15 mouse cellular contexts compared by ENCODE assay signal in the genomic region with DNA sequence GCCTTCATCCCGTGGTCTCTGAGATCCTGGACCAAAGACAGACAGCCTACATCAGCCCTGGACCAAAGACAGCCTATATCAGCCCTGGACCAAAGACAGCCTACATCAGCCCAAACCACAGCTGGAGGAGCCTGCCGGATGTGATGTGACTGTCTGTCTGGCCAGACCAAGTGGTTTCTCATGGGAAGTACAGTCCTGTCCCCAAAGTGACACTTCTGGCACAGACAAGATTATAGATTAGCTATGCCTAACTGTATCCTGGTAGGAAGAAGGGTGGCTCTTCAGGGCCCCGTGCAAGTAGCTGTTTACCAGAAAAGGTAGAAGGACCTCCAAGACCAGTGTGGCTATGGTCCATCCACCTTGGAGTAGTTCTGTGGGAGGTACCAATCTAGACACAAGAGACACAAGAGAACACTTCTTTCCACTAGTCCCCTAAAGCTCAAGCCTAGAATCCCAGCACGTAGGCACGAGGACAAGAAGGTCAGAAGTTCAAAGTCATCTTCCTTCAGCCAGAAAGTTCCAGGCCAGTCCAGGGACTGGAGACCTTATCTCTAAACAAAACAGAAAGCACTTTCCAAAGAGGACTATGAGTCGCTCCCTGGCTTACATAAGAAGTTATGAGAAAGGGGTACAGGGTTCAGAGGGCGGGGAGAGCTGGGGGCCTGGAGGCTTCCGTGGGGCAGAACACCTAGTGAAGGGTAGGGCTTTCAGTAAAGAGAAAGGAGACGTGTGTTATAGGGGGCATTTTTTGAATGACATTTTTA. TPM values are rescaled to one million over a fixed set of nuclear protein-coding genes. Genes with fewer than 3 reads are reported as not detected.
DNase-seq lines count a peak whose midpoint lies in the region; ATAC-seq and TF ChIP-seq lines count a peak whose summit lies in the region.
"Had no signal": no experiment of that assay in that cellular context is flagged by ENCODE, and none has a peak within 500 bp of the region (broad histone marks: within the 10 kb centered on the region; RNA-seq: fewer than 3 reads in every experiment).

No protein-coding gene starts in this region.

- no peak overlapping the region for H3K4me3 ChIP-seq in MEL (ENCODE audit: control insufficient read depth in 1 of 2, insufficient read depth in 1 of 2, low read depth in 2 of 2, low read length in 2 of 2)
- no peak overlapping the region for H3K4me3 ChIP-seq in heart, adult 2 months
- no peak overlapping the region for H3K4me3 ChIP-seq in intestine, embryonic 15.5 days (replicated peaks)
- H3K4me3 ChIP-seq in midbrain, embryonic 11.5 days (ENCODE audit: low read depth, low read length) = no peak overlapping the region
- H3K4me3 ChIP-seq: hindbrain, embryonic 10.5 days; kidney, embryonic 15.5 days; left cerebral cortex, adult 2 months; liver, embryonic 15.5 days had no signal

- no peaks in the 10 kb centered on the region for H3K9me3 ChIP-seq in MEL (replicated peaks; ENCODE audit: insufficient read depth, low read length)
- H3K9me3 ChIP-seq in intestine, embryonic 15.5 days = no peaks in the 10 kb centered on the region
- no peaks in the 10 kb centered on the region for H3K9me3 ChIP-seq in midbrain, embryonic 11.5 days (ENCODE audit: control insufficient read depth, low read length)
- H3K9me3 ChIP-seq: hindbrain, embryonic 10.5 days; kidney, embryonic 15.5 days; liver, embryonic 15.5 days had no signal

- no peaks in the 10 kb centered on the region for H3K27me3 ChIP-seq in MEL (ENCODE audit: control insufficient read depth in 1 of 2, insufficient read depth in 2 of 2, low read length in 2 of 2)
- H3K27me3 ChIP-seq in heart, adult 2 months (ENCODE audit: control insufficient read depth, insufficient read depth, low read length) = no peaks in the 10 kb centered on the region
- no peaks in the 10 kb centered on the region for H3K27me3 ChIP-seq in intestine, embryonic 15.5 days (replicated peaks)
- no peaks in the 10 kb centered on the region for H3K27me3 ChIP-seq in midbrain, embryonic 11.5 days (ENCODE audit: control insufficient read depth, insufficient read depth, low read length)
- H3K27me3 ChIP-seq: kidney, embryonic 15.5 days had no signal

- H3K36me3 ChIP-seq in MEL (ENCODE audit: control insufficient read depth in 1 of 2, insufficient read depth in 2 of 2, low read length in 2 of 2) = peaks cover 0 to 27% of the 10 kb centered on the region in 2 experiments; a peak in 2 of 4 replicates
- peaks cover 6% of the 10 kb centered on the region for H3K36me3 ChIP-seq in heart, adult 2 months (ENCODE audit: control insufficient read depth, insufficient read depth, low read length)
- H3K36me3 ChIP-seq in intestine, embryonic 15.5 days = no peaks in the 10 kb centered on the region
- H3K36me3 ChIP-seq in midbrain, embryonic 11.5 days (ENCODE audit: control insufficient read depth, insufficient read depth, low read length) = no peaks in the 10 kb centered on the region
- H3K36me3 ChIP-seq: liver, embryonic 15.5 days had no signal

- H3K4me1 ChIP-seq in MEL (ENCODE audit: control insufficient read depth in 1 of 2, insufficient read depth in 2 of 2, low read length in 2 of 2) = peaks cover 22 to 24% of the 10 kb centered on the region in 2 experiments
- H3K4me1 ChIP-seq in heart, adult 2 months (ENCODE audit: control insufficient read depth, insufficient read depth, low read length) = peaks cover 42% of the 10 kb centered on the region
- peaks cover 24% of the 10 kb centered on the region for H3K4me1 ChIP-seq in intestine, embryonic 15.5 days (replicated peaks)
- H3K4me1 ChIP-seq in midbrain, embryonic 11.5 days (ENCODE audit: control insufficient read depth, insufficient read depth, low read length) = peaks cover 7% of the 10 kb centered on the region

- TF ChIP-seq RAD21 in MEL (IDR thresholded peaks at IDR 0.05; ENCODE audit: low read depth, low read length) = no peak

- TF ChIP-seq CTCF in MEL (IDR thresholded peaks at IDR 0.05 in 2 of 3, conservative IDR thresholded peaks at IDR 0.05 in 1 of 3; ENCODE audit: control insufficient read depth in 1 of 3, insufficient read depth in 1 of 3, low read depth in 2 of 3, low read length in 3 of 3, poor library complexity in 1 of 3, severe bottlenecking in 1 of 3) = no peak
- no peak for TF ChIP-seq CTCF in heart, adult 2 months (IDR thresholded peaks at IDR 0.05)

- TF ChIP-seq EP300 in MEL (IDR thresholded peaks at IDR 0.05; ENCODE audit: low read depth in 1 of 2, low read length in 2 of 2) = no peak
- 0 out of 2 replicates have a peak, but pooled peaks have one; percentile 51 for TF ChIP-seq EP300 in heart, adult 2 months (IDR thresholded peaks at IDR 0.05; ENCODE audit: insufficient read depth, low read depth, low read length)

- H3K9ac ChIP-seq in MEL (ENCODE audit: control insufficient read depth, low read depth, low read length, poor library complexity, severe bottlenecking) = no peak overlapping the region
- H3K9ac ChIP-seq in heart, adult 2 months (ENCODE audit: low read depth, low read length) = no peak overlapping the region
- H3K9ac ChIP-seq in intestine, embryonic 15.5 days = no peak overlapping the region
- H3K9ac ChIP-seq in midbrain, embryonic 11.5 days (ENCODE audit: low read length) = no peak overlapping the region
- H3K9ac ChIP-seq: kidney, embryonic 15.5 days; liver, embryonic 15.5 days had no signal

- H3K27ac ChIP-seq in MEL (ENCODE audit: control insufficient read depth, low read depth, low read length) = peak overlapping the region; percentile 54
- H3K27ac ChIP-seq in heart, adult 2 months = peak overlapping the region; percentile 68
- no peak overlapping the region for H3K27ac ChIP-seq in intestine, embryonic 15.5 days
- H3K27ac ChIP-seq in midbrain, embryonic 11.5 days (ENCODE audit: low read depth, low read length) = no peak overlapping the region
- H3K27ac ChIP-seq: hindbrain, embryonic 10.5 days; kidney, embryonic 15.5 days; left cerebral cortex, adult 2 months; liver, embryonic 15.5 days had no signal

- no peak for TF ChIP-seq POLR2A in MEL (IDR thresholded peaks at IDR 0.05; ENCODE audit: control insufficient read depth in 1 of 2, insufficient read depth in 1 of 2, low read depth in 1 of 2, low read length in 2 of 2, poor library complexity in 1 of 2)
- no peak for TF ChIP-seq POLR2A in heart, adult 2 months (IDR thresholded peaks at IDR 0.05; ENCODE audit: insufficient read depth, low read depth, low read length)

- intact Hi-C loops in heart, adult 2 months (cut with DNase I) = no loop called here

- H3K4me2 ChIP-seq in intestine, embryonic 15.5 days (replicated peaks) = no peak overlapping the region
- H3K4me2 ChIP-seq in midbrain, embryonic 11.5 days = no peak overlapping the region
- H3K4me2 ChIP-seq: kidney, embryonic 15.5 days; liver, embryonic 15.5 days had no signal

- peak; percentile 77 for DNase-seq in layer of hippocampus, adult 9-11 months
- no peak for DNase-seq in layer of hippocampus, adult 8-10 months (ENCODE audit: low spot score in 2 of 2)
- DNase-seq in MEL (ENCODE audit: low read depth, low spot score) = no peak
- peak in 1 of 2 experiments; percentile 67 for DNase-seq in heart, adult 2 months
- DNase-seq in right cerebral cortex, postnatal 25 days = no peak
- no peak for DNase-seq in midbrain, embryonic 11.5 days (ENCODE audit: low spot score, missing footprints)
- no peak for DNase-seq in cerebellum, postnatal 4 days (ENCODE audit: low spot score in 2 of 2)
- DNase-seq: cerebellum, postnatal 14 days; thymus, adult 2 months had no signal

- 0 out of 2 replicates have a peak, but pooled peaks have one; percentile 39 for ATAC-seq in intestine, embryonic 15.5 days
- ATAC-seq in midbrain, embryonic 11.5 days (ENCODE audit: low FRiP score) = no peak
- ATAC-seq: midbrain, embryonic 16.5 days had no signal

- WGBS in heart, adult 2 months = 32% methylated on average over 9 of the region's 9 CpGs
- WGBS in intestine, embryonic 15.5 days = 63% methylated on average over 9 of the region's 9 CpGs
- WGBS in midbrain, embryonic 11.5 days = 91% methylated on average over 9 of the region's 9 CpGs

- no peaks in the 10 kb centered on the region for H3K79me2 ChIP-seq in MEL (ENCODE audit: control insufficient read depth, insufficient read depth, low read length, poor library complexity)
- H3K79me2 ChIP-seq in heart, adult 2 months (replicated peaks; ENCODE audit: control insufficient read depth, insufficient read depth, low read length) = no peaks in the 10 kb centered on the region

TF ChIP-seq in MEL, 35 proteins besides CTCF, POLR2A, EP300 and RAD21 (continues in another document):
- TF ChIP-seq MYB (IDR thresholded peaks at IDR 0.05; ENCODE audit: low read depth, low read length) (no peak), UBTF (IDR thresholded peaks at IDR 0.05; ENCODE audit: borderline replicate concordance, insufficient read depth, low read depth, low read length) (no peak), MAX (IDR thresholded peaks at IDR 0.05; ENCODE audit: low read length) (no peak), POLR2AphosphoS5 (IDR thresholded peaks at IDR 0.05; ENCODE audit: borderline replicate concordance, low read depth, low read length) (no peak), GABPA (IDR thresholded peaks at IDR 0.05; ENCODE audit: low read depth, low read length) (no peak), MXI1 (IDR thresholded peaks at IDR 0.05; ENCODE audit: low read depth, low read length) (no peak), CHD2 (IDR thresholded peaks at IDR 0.05; ENCODE audit: low read length) (no peak), ETS1 (IDR thresholded peaks at IDR 0.05; ENCODE audit: low read depth, low read length) (no peak), NELFE (IDR thresholded peaks at IDR 0.05; ENCODE audit: low read depth, low read length) (no peak), KAT2A (conservative IDR thresholded peaks at IDR 0.05; ENCODE audit: low read depth, low read length) (no peak), ZMIZ1 (IDR thresholded peaks at IDR 0.05; ENCODE audit: low read depth, low read length) (no peak), ZKSCAN1 (IDR thresholded peaks at IDR 0.05; ENCODE audit: low read depth, low read length) (no peak), NRF1 (IDR thresholded peaks at IDR 0.05; ENCODE audit: insufficient read depth, low read depth, low read length, poor library complexity, severe bottlenecking) (no peak), POLR2AphosphoS2 (IDR thresholded peaks at IDR 0.05; ENCODE audit: low read length) (no peak), MYC (IDR thresholded peaks at IDR 0.05; ENCODE audit: low read depth, low read length) (no peak), TAL1 (IDR thresholded peaks at IDR 0.05; ENCODE audit: low read length) (no peak)

RNA-seq across cellular contexts. Expression of gene Sec14l1, which starts 27.8 kb away (rescaled TPM):
- 100 to 1,000 TPM; 221 to 238 (median 233) TPM for total RNA-seq in layer of hippocampus, adult 8-10 months (2022)
- 42.0 and 44.6 TPM in 2 replicates for total RNA-seq in MEL (2012; rRNA removed)
- 10 to 100 TPM in 1 of 2 experiments, not detected in 1; 55.9 TPM for polyA plus RNA-seq in MEL (2012; ENCODE audit: insufficient read depth in 1 of 2, insufficient read length in 2 of 2, low read depth in 1 of 2, low replicate concordance in 2 of 2, missing spikeins in 1 of 2)
- total RNA-seq in heart, adult 2 months (2021) = 10 to 100 TPM; 65.4 to 89.5 TPM
- polyA plus RNA-seq in heart, adult 2 months (2012; rRNA removed) = 71.5 and 83.9 TPM in 2 replicates
- 30.4 and 30.7 TPM in 2 replicates for polyA plus RNA-seq in intestine, embryonic 15.5 days (2015; fragmentation: Nextera tagmentation; extraction: Ambion mirVana)
- 32.4 and 36.7 TPM in 2 replicates for polyA plus RNA-seq in midbrain, embryonic 11.5 days (2014; fragmentation: Nextera tagmentation; extraction: Ambion mirVana)

Comparison
In these comparisons a context has a peak if more than half of its experiments do, and no peak if none do; other contexts are left out.
1. H3K27ac ChIP-seq: peak in MEL (single experiment) and heart, adult 2 months (single experiment); none in intestine, embryonic 15.5 days (single experiment) and midbrain, embryonic 11.5 days (single experiment).